Mouse (Mus musculus): ENCODE results near the gene Zbtb18. TPM values are rescaled to one million over a fixed set of nuclear protein-coding genes. Genes with fewer than 3 reads are reported as not detected.

Gene Zbtb18
- polyA plus RNA-seq, 1 experiment, result 30.3 TPM

- Histone ChIP-seq H3K4me3 (ENCODE audit: insufficient read depth, low read length) (no peak overlapping the region), H3K27ac (ENCODE audit: insufficient read depth, low read length) (no peak overlapping the region), H3K4me1 (ENCODE audit: control insufficient read depth, insufficient read depth, low read length) (0 out of 2 replicates have a peak, but pooled peaks cover 5% of the 10 kb centered on the region)
- TF ChIP-seq POLR2A (IDR thresholded peaks at IDR 0.05; ENCODE audit: low read depth, low read length), result no peak
- no peak for TF ChIP-seq CTCF (IDR thresholded peaks at IDR 0.05; ENCODE audit: borderline replicate concordance, insufficient read depth, low read length)
These were observed 28.8 kb downstream of the Zbtb18 start for GRCm38 (mm10) chr1:177470951-177471350.

- H3K4me3 ChIP-seq (ENCODE audit: insufficient read depth, low read length), result no peak overlapping the region
- no peak overlapping the region for H3K27ac ChIP-seq (ENCODE audit: insufficient read depth, low read length)
- H3K4me1 ChIP-seq (ENCODE audit: control insufficient read depth, insufficient read depth, low read length), result peaks cover 9% of the 10 kb centered on the region; the same call in 1 of the 2 replicates
- TF ChIP-seq CTCF (IDR thresholded peaks at IDR 0.05; ENCODE audit: borderline replicate concordance, insufficient read depth, low read length) (no peak), POLR2A (IDR thresholded peaks at IDR 0.05; ENCODE audit: low read depth, low read length) (no peak)
These were observed 33.5 kb downstream of the Zbtb18 start for GRCm38 (mm10) chr1:177475542-177476197.

GRCm38 (mm10) chr1:177478578-177478977, 36.4 kb downstream of the Zbtb18 start:
- H3K4me1 ChIP-seq (ENCODE audit: control insufficient read depth, insufficient read depth, low read length), result peaks cover 9% of the 10 kb centered on the region; the same call in 1 of the 2 replicates
- H3K4me3 ChIP-seq (ENCODE audit: insufficient read depth, low read length), result no peak overlapping the region
- TF ChIP-seq CTCF (IDR thresholded peaks at IDR 0.05; ENCODE audit: borderline replicate concordance, insufficient read depth, low read length) (no peak), POLR2A (IDR thresholded peaks at IDR 0.05; ENCODE audit: low read depth, low read length) (no peak)
- no peak overlapping the region for H3K27ac ChIP-seq (ENCODE audit: insufficient read depth, low read length)

- Histone ChIP-seq H3K4me3 (ENCODE audit: insufficient read depth, low read length) (no peak overlapping the region), H3K4me1 (ENCODE audit: control insufficient read depth, insufficient read depth, low read length) (peaks cover 9% of the 10 kb centered on the region; the same call in 1 of the 2 replicates), H3K27ac (ENCODE audit: insufficient read depth, low read length) (no peak overlapping the region)
- TF ChIP-seq CTCF (IDR thresholded peaks at IDR 0.05; ENCODE audit: borderline replicate concordance, insufficient read depth, low read length), result no peak
These were observed 37.3 kb downstream of the Zbtb18 start for GRCm38 (mm10) chr1:177479356-177480004.

- Histone ChIP-seq H3K27ac (ENCODE audit: insufficient read depth, low read length) (no peak overlapping the region), H3K4me1 (ENCODE audit: control insufficient read depth, insufficient read depth, low read length) (peaks cover 9% of the 10 kb centered on the region; the same call in 1 of the 2 replicates), H3K4me3 (ENCODE audit: insufficient read depth, low read length) (no peak overlapping the region)
- TF ChIP-seq POLR2A (IDR thresholded peaks at IDR 0.05; ENCODE audit: low read depth, low read length) (no peak), CTCF (IDR thresholded peaks at IDR 0.05; ENCODE audit: borderline replicate concordance, insufficient read depth, low read length) (no peak)
These were observed 41.5 kb downstream of the Zbtb18 start for GRCm38 (mm10) chr1:177483612-177484011.

GRCm38 (mm10) chr1:177484280-177484679, 42.1 kb downstream of the Zbtb18 start:
- no peak for TF ChIP-seq POLR2A (IDR thresholded peaks at IDR 0.05; ENCODE audit: low read depth, low read length)
- no peak for TF ChIP-seq CTCF (IDR thresholded peaks at IDR 0.05; ENCODE audit: borderline replicate concordance, insufficient read depth, low read length)
- no peak overlapping the region for H3K27ac ChIP-seq (ENCODE audit: insufficient read depth, low read length)
- H3K4me3 ChIP-seq (ENCODE audit: insufficient read depth, low read length), result no peak overlapping the region
- peaks cover 2% of the 10 kb centered on the region; the same call in 1 of the 2 replicates for H3K4me1 ChIP-seq (ENCODE audit: control insufficient read depth, insufficient read depth, low read length)

- no peak overlapping the region for H3K27ac ChIP-seq (ENCODE audit: insufficient read depth, low read length)
- no peaks in the 10 kb centered on the region for H3K4me1 ChIP-seq (ENCODE audit: control insufficient read depth, insufficient read depth, low read length)
- TF ChIP-seq POLR2A (IDR thresholded peaks at IDR 0.05; ENCODE audit: low read depth, low read length), result no peak
- no peak for TF ChIP-seq CTCF (IDR thresholded peaks at IDR 0.05; ENCODE audit: borderline replicate concordance, insufficient read depth, low read length)
These were observed 42.5 kb downstream of the Zbtb18 start for GRCm38 (mm10) chr1:177484680-177485079.

GRCm38 (mm10) chr1:177489844-177490243, 47.7 kb downstream of the Zbtb18 start:
- TF ChIP-seq POLR2A (IDR thresholded peaks at IDR 0.05; ENCODE audit: low read depth, low read length) (no peak), CTCF (IDR thresholded peaks at IDR 0.05; ENCODE audit: borderline replicate concordance, insufficient read depth, low read length) (no peak)
- Histone ChIP-seq H3K4me3 (ENCODE audit: insufficient read depth, low read length) (no peak overlapping the region), H3K27ac (ENCODE audit: insufficient read depth, low read length) (no peak overlapping the region), H3K4me1 (ENCODE audit: control insufficient read depth, insufficient read depth, low read length) (no peaks in the 10 kb centered on the region)

More at GRCm38 (mm10) chr1:177484680-177485079, 42.5 kb downstream of the Zbtb18 start:
- H3K4me3 ChIP-seq (ENCODE audit: insufficient read depth, low read length), result no peak overlapping the region

GRCm38 (mm10) chr1:177490808-177491207, 48.7 kb downstream of the Zbtb18 start:
- TF ChIP-seq CTCF (IDR thresholded peaks at IDR 0.05; ENCODE audit: borderline replicate concordance, insufficient read depth, low read length) (no peak), POLR2A (IDR thresholded peaks at IDR 0.05; ENCODE audit: low read depth, low read length) (no peak)
- Histone ChIP-seq H3K27ac (ENCODE audit: insufficient read depth, low read length) (no peak overlapping the region), H3K4me3 (ENCODE audit: insufficient read depth, low read length) (no peak overlapping the region)

GRCm38 (mm10) chr1:177491280-177491679, 49.1 kb downstream of the Zbtb18 start:
- Histone ChIP-seq H3K4me3 (ENCODE audit: insufficient read depth, low read length) (no peak overlapping the region), H3K27ac (ENCODE audit: insufficient read depth, low read length) (no peak overlapping the region), H3K4me1 (ENCODE audit: control insufficient read depth, insufficient read depth, low read length) (no peaks in the 10 kb centered on the region)
- TF ChIP-seq POLR2A (IDR thresholded peaks at IDR 0.05; ENCODE audit: low read depth, low read length), result no peak
- no peak for TF ChIP-seq CTCF (IDR thresholded peaks at IDR 0.05; ENCODE audit: borderline replicate concordance, insufficient read depth, low read length)

More at GRCm38 (mm10) chr1:177490808-177491207, 48.7 kb downstream of the Zbtb18 start:
- no peaks in the 10 kb centered on the region for H3K4me1 ChIP-seq (ENCODE audit: control insufficient read depth, insufficient read depth, low read length)

All from embryonic fibroblast, embryonic 13.5 days (primary cell).